In the genomic region with DNA sequence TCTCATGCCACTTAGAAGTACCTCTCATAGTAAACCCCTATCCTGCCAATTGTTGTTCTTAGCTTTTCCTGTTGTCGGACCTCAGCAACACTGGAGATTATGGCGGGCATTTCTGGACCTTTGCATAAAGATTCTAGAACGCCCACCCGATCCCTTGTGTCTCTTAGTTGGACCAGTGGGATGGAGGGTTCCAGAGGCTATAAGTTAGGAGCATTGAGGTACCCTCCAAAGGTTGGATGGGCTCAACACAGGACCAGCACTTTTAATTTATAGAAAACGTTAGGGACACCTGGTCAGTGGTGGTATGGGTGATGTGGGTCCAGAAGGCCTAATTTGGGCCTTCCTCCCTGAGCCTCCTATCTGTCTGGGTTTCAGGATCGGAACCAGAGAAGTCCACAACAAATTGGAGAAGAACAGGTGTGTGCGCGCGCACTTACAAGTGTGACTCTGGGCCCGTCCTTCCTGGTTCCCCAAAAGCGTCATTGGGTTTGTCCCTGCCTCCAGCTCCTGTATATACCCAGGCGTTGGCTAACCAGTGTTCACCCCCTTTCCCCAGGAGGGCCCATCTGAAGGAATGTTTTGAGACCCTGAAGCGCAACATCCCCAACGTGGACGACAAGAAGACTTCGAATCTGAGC, we compare ENCODE assay signal across 8 mouse cellular contexts. TPM values are rescaled to one million over a fixed set of nuclear protein-coding genes. Genes with fewer than 3 reads are reported as not detected.
DNase-seq lines count a peak whose midpoint lies in the region; ATAC-seq and TF ChIP-seq lines count a peak whose summit lies in the region.

No protein-coding gene starts in this region.

- peak overlapping the region; percentile 76 for H3K27ac ChIP-seq in liver, adult 2 months (replicated peaks; ENCODE audit: insufficient read depth, low read depth, low read length)
- peak overlapping the region; percentile 94 for H3K27ac ChIP-seq in embryonic facial prominence, embryonic 13.5 days
- H3K27ac ChIP-seq in intestine, embryonic 15.5 days = peak overlapping the region; percentile 96

- H3K79me2 ChIP-seq in liver, adult 2 months (ENCODE audit: control insufficient read depth, insufficient read depth, low read length) = peaks cover 44% of the 10 kb centered on the region

- H3K27me3 ChIP-seq in liver, adult 2 months (ENCODE audit: control insufficient read depth, insufficient read depth, low read length) = no peaks in the 10 kb centered on the region
- no peaks in the 10 kb centered on the region for H3K27me3 ChIP-seq in embryonic facial prominence, embryonic 13.5 days
- no peaks in the 10 kb centered on the region for H3K27me3 ChIP-seq in intestine, embryonic 15.5 days (replicated peaks)

- peaks cover 25% of the 10 kb centered on the region for H3K4me1 ChIP-seq in liver, adult 2 months (ENCODE audit: control insufficient read depth, insufficient read depth, low read length)
- peaks cover 56% of the 10 kb centered on the region for H3K4me1 ChIP-seq in embryonic facial prominence, embryonic 13.5 days
- H3K4me1 ChIP-seq in intestine, embryonic 15.5 days (replicated peaks) = peaks cover 43% of the 10 kb centered on the region

- H3K9me3 ChIP-seq in embryonic facial prominence, embryonic 13.5 days = no peaks in the 10 kb centered on the region
- H3K9me3 ChIP-seq in intestine, embryonic 15.5 days = no peaks in the 10 kb centered on the region

- DNase-seq in liver, adult 2 months (ENCODE audit: extremely low read depth, low read depth, low spot score) = no peak
- no peak for DNase-seq in liver
- DNase-seq in gastrocnemius, postnatal 14 days = no peak
- DNase-seq in adrenal gland, postnatal 10 days = no peak
- no peak for DNase-seq in kidney, postnatal 36 days

- no peak for TF ChIP-seq CTCF in liver, adult 2 months (IDR thresholded peaks at IDR 0.05; ENCODE audit: low read depth, low read length)

- WGBS in liver, adult 2 months = 63% methylated on average over 16 of the region's 16 CpGs
- 46% methylated on average over 16 of the region's 16 CpGs for WGBS in embryonic facial prominence, embryonic 13.5 days
- WGBS in intestine, embryonic 15.5 days = 40% methylated on average over 16 of the region's 16 CpGs

- no peak for TF ChIP-seq POLR2A in liver, adult 2 months (IDR thresholded peaks at IDR 0.05; ENCODE audit: extremely low read depth, insufficient read depth, low read length)

- peak overlapping the region; percentile 63 for H3K9ac ChIP-seq in liver, adult 2 months (ENCODE audit: low read depth, low read length)
- H3K9ac ChIP-seq in embryonic facial prominence, embryonic 13.5 days = peak overlapping the region; percentile 67
- peak overlapping the region; percentile 55 for H3K9ac ChIP-seq in intestine, embryonic 15.5 days

- intact Hi-C loops in gastrocnemius, postnatal 14 days (cut with DNase I; ENCODE audit: low total_unique reads) = no loop called here

- H3K36me3 ChIP-seq in liver, adult 2 months (ENCODE audit: control insufficient read depth, insufficient read depth, low read length) = no peaks in the 10 kb centered on the region
- peaks cover 29% of the 10 kb centered on the region for H3K36me3 ChIP-seq in embryonic facial prominence, embryonic 13.5 days
- no peaks in the 10 kb centered on the region for H3K36me3 ChIP-seq in intestine, embryonic 15.5 days

- H3K4me2 ChIP-seq in embryonic facial prominence, embryonic 13.5 days = peak overlapping the region; percentile 77
- peak overlapping the region; percentile 90 for H3K4me2 ChIP-seq in intestine, embryonic 15.5 days (replicated peaks)

- no peak for ATAC-seq in embryonic facial prominence, embryonic 13.5 days (ENCODE audit: insufficient number of reproducible peaks, insufficient read depth, low FRiP score, low TSS enrichment, low read depth)
- no peak for ATAC-seq in intestine, embryonic 15.5 days
- ATAC-seq in monocyte, adult 5-6 weeks (replicated peaks; ENCODE audit: insufficient number of reproducible peaks, low FRiP score, low TSS enrichment, poor library complexity, severe bottlenecking) = peak; percentile 5; the same call in 1 of the 2 replicates

- peak overlapping the region; percentile 47; the same call in 1 of the 2 replicates for H3K4me3 ChIP-seq in liver, adult 2 months (ENCODE audit: insufficient read depth, low read depth, low read length)
- peak overlapping the region; percentile 56 for H3K4me3 ChIP-seq in embryonic facial prominence, embryonic 13.5 days
- peak overlapping the region; percentile 54 for H3K4me3 ChIP-seq in intestine, embryonic 15.5 days (replicated peaks)

RNA-seq across cellular contexts. Expression of a gene that starts 6.5 kb away (rescaled TPM):
- total RNA-seq in liver, adult 2 months (2014; rRNA removed) = 1.0 and 1.1 TPM in 2 replicates
- polyA plus RNA-seq in liver, adult 2 months (2012; rRNA removed) = 4.1 and 4.7 TPM in 2 replicates
- 5.7 and 6.0 TPM in 2 replicates for polyA plus RNA-seq in embryonic facial prominence, embryonic 13.5 days (2015; fragmentation: Nextera tagmentation; extraction: Ambion mirVana)
- 4.8 and 5.0 TPM in 2 replicates for polyA plus RNA-seq in intestine, embryonic 15.5 days (2015; fragmentation: Nextera tagmentation; extraction: Ambion mirVana)
- 8.0 to 14.0 TPM (median 9.5 TPM) in 3 replicates for total RNA-seq in monocyte, adult 5-6 weeks (2017)
- total RNA-seq in gastrocnemius, postnatal 14 days (2021) = 1 to 10 TPM; 5.4 to 6.1 TPM
- total RNA-seq in adrenal gland, postnatal 10 days (2021) = 10 to 100 TPM; 19.1 to 20.6 TPM

RNA-seq across cellular contexts. Expression of a gene that starts 59.7 kb away (rescaled TPM):
- total RNA-seq in liver, adult 2 months (2014; rRNA removed) = 1.5 and 3.3 TPM in 2 replicates
- 7.5 and 10.3 TPM in 2 replicates for polyA plus RNA-seq in liver, adult 2 months (2012; rRNA removed)
- 4.6 and 4.7 TPM in 2 replicates for polyA plus RNA-seq in embryonic facial prominence, embryonic 13.5 days (2015; fragmentation: Nextera tagmentation; extraction: Ambion mirVana)
- 5.1 TPM in 2 replicates for polyA plus RNA-seq in intestine, embryonic 15.5 days (2015; fragmentation: Nextera tagmentation; extraction: Ambion mirVana)
- 1.4 to 10.7 TPM (median 3.1 TPM) in 3 replicates for total RNA-seq in monocyte, adult 5-6 weeks (2017)
- 1 to 10 TPM; 2.7 to 3.7 TPM for total RNA-seq in gastrocnemius, postnatal 14 days (2021)
- total RNA-seq in adrenal gland, postnatal 10 days (2021) = 10 to 100 TPM; 18.3 to 25.3 TPM
